Mouse (Mus musculus) embryonic facial prominence, embryonic 12.5 days (tissue): ENCODE results near the gene Cgas. TPM values are rescaled to one million over a fixed set of nuclear protein-coding genes. Genes with fewer than 3 reads are reported as not detected.

Experiments used
- ATAC-seq: fragments of 200-750 bp; cut with Nextera tagmentation; 2 replicates; pipeline ENCODE4 v1.8.0; 2017; ENCODE audit not compliant: insufficient number of reproducible peaks, insufficient read depth, low FRiP score, low TSS enrichment
- H3K27ac ChIP-seq: fragments of 300-500 bp; sonication (generic); 2 replicates; pipeline ENCODE4 v1.5.1; 2016; ENCODE audit warnings: mild to moderate bottlenecking
- H3K27me3 ChIP-seq: fragments of 300-500 bp; sonication (generic); 2 replicates; pipeline ENCODE4 v1.6.1; 2016; ENCODE audit warnings: mild to moderate bottlenecking, moderate library complexity
- H3K36me3 ChIP-seq: fragments of 300-500 bp; sonication (generic); 2 replicates; pipeline ENCODE4 v1.6.1; 2016; ENCODE audit warnings: mild to moderate bottlenecking
- H3K4me1 ChIP-seq: fragments of 300-500 bp; sonication (generic); 2 replicates; pipeline ENCODE4 v1.6.1; 2016
- H3K4me2 ChIP-seq: fragments of 300-500 bp; sonication (generic); replicated peaks from 2 replicates; pipeline ENCODE4 v1.6.1; 2016; ENCODE audit warnings: mild to moderate bottlenecking, moderate library complexity
- H3K4me3 ChIP-seq: fragments of 300-500 bp; sonication (generic); 2 replicates; pipeline ENCODE4 v1.5.1; 2016; ENCODE audit warnings: mild to moderate bottlenecking
- H3K9ac ChIP-seq: fragments of 300-500 bp; sonication (generic); 2 replicates; pipeline ENCODE4 v1.6.1; 2016; ENCODE audit warnings: mild to moderate bottlenecking, moderate library complexity
- H3K9me3 ChIP-seq: fragments of 300-500 bp; sonication (generic); 2 replicates; pipeline ENCODE4 v1.6.1; 2016; ENCODE audit warnings: mild to moderate bottlenecking, moderate library complexity
- WGBS: fragments of 180-500 bp; shearing (Covaris S2); methylation state at CpG from one replicate; pipeline ENCODE4 v1.1.7; 2016; 5-methylcytosine and 5-hydroxymethylcytosine counted together
- polyA plus RNA-seq: library from polyadenylated mRNA; unstranded; fragments of >200 nt; fragmentation: Nextera tagmentation; extraction: Ambion mirVana; gene quantifications from 2 replicates; pipeline ENCODE4 v1.2.1, GENCODE M21; 2016

Cgas gene
- polyA plus RNA-seq, 1 experiment from 2014 or later = 2.1 TPM

- Histone ChIP-seq H3K27me3 (peaks cover 3% of the 10 kb centered on the region; the same call in 1 of the 2 replicates), H3K9me3 (no peaks in the 10 kb centered on the region), H3K36me3 (no peaks in the 10 kb centered on the region), H3K4me1 (0 out of 2 replicates have a peak, but pooled peaks cover 6% of the 10 kb centered on the region), H3K4me3 (peak overlapping the region; percentile 32), H3K4me2 (peak overlapping the region; percentile 65), H3K27ac (no peak overlapping the region), H3K9ac (0 out of 2 replicates have a peak overlapping the region, but pooled peaks have one; percentile 27)
- 28% methylated on average over 27 of the region's 27 CpGs for WGBS
- no peak for ATAC-seq
Observed at GRCm38 (mm10) chr9:78427362-78427781, 15.7 kb downstream of the Cgas start.

- 88% methylated on average over 7 of the region's 7 CpGs for WGBS
Observed at GRCm38 (mm10) chr9:78401596-78401995, 41.4 kb downstream of the Cgas start.

GRCm38 (mm10) chr9:78400570-78400969, 42.5 kb downstream of the Cgas start:
- ATAC-seq = no peak
- WGBS = 79% methylated on average over 5 of the region's 5 CpGs
- H3K4me3 ChIP-seq = no peak overlapping the region

More at GRCm38 (mm10) chr9:78401596-78401995, 41.4 kb downstream of the Cgas start:
- Histone ChIP-seq H3K36me3 (no peaks in the 10 kb centered on the region), H3K27me3 (peaks cover 19% of the 10 kb centered on the region), H3K9ac (no peak overlapping the region), H3K4me1 (no peaks in the 10 kb centered on the region), H3K4me2 (no peak overlapping the region), H3K27ac (no peak overlapping the region), H3K9me3 (no peaks in the 10 kb centered on the region), H3K4me3 (no peak overlapping the region)
- ATAC-seq = no peak

GRCm38 (mm10) chr9:78396517-78396916, 46.5 kb downstream of the Cgas start:
- Histone ChIP-seq H3K4me1 (peaks cover 6% of the 10 kb centered on the region; the same call in 1 of the 2 replicates), H3K9me3 (no peaks in the 10 kb centered on the region), H3K4me2 (no peak overlapping the region), H3K4me3 (peak overlapping the region; percentile 39), H3K9ac (no peak overlapping the region), H3K27ac (no peak overlapping the region), H3K27me3 (peaks cover 58% of the 10 kb centered on the region), H3K36me3 (no peaks in the 10 kb centered on the region)
- WGBS = 62% methylated on average over 9 of the region's 9 CpGs
- ATAC-seq = no peak

More at GRCm38 (mm10) chr9:78400570-78400969, 42.5 kb downstream of the Cgas start:
- Histone ChIP-seq H3K9me3 (no peaks in the 10 kb centered on the region), H3K27me3 (peaks cover 29% of the 10 kb centered on the region), H3K4me2 (no peak overlapping the region), H3K27ac (no peak overlapping the region), H3K36me3 (no peaks in the 10 kb centered on the region), H3K9ac (no peak overlapping the region), H3K4me1 (peaks cover 6% of the 10 kb centered on the region; the same call in 1 of the 2 replicates)

GRCm38 (mm10) chr9:78395630-78396351, 47.2 kb downstream of the Cgas start, which contains the start of gene Ddx43:
Ddx43 (plus strand) TSS chr9:78395777.
- Histone ChIP-seq H3K9ac (no peak within 1 kb of the TSS; the same call in 1 of the 2 replicates), H3K4me3 (peak within 1 kb of the TSS; percentile 39), H3K4me2 (peak within 1 kb of the TSS; percentile 57), H3K36me3 (no peaks in the 10 kb centered on the region), H3K27me3 (peaks cover 58% of the 10 kb centered on the region), H3K9me3 (no peaks in the 10 kb centered on the region), H3K4me1 (peaks cover 6% of the 10 kb centered on the region; the same call in 1 of the 2 replicates), H3K27ac (no peak within 1 kb of the TSS)
- 4% methylated on average over 91 of the region's 93 CpGs for WGBS
- ATAC-seq = peak; percentile 84

- 42% methylated on average over 11 of the region's 11 CpGs for WGBS
- peak overlapping the region; percentile 57 for H3K4me2 ChIP-seq
- peak overlapping the region; percentile 39 for H3K4me3 ChIP-seq
- no peaks in the 10 kb centered on the region for H3K9me3 ChIP-seq
- no peak overlapping the region for H3K9ac ChIP-seq
- no peaks in the 10 kb centered on the region for H3K36me3 ChIP-seq
- H3K27me3 ChIP-seq = peaks cover 58% of the 10 kb centered on the region
- no peak overlapping the region for H3K27ac ChIP-seq
- ATAC-seq = no peak
- peaks cover 6% of the 10 kb centered on the region; the same call in 1 of the 2 replicates for H3K4me1 ChIP-seq
Observed at GRCm38 (mm10) chr9:78395244-78395629, 47.8 kb downstream of the Cgas start.

GRCm38 (mm10) chr9:78394602-78395001, 48.4 kb downstream of the Cgas start:
- peaks cover 6% of the 10 kb centered on the region; the same call in 1 of the 2 replicates for H3K4me1 ChIP-seq
- ATAC-seq = no peak
- H3K4me2 ChIP-seq = no peak overlapping the region
- H3K36me3 ChIP-seq = no peaks in the 10 kb centered on the region
- peaks cover 58% of the 10 kb centered on the region for H3K27me3 ChIP-seq
- H3K9me3 ChIP-seq = no peaks in the 10 kb centered on the region
- H3K4me3 ChIP-seq = no peak overlapping the region
- H3K9ac ChIP-seq = no peak overlapping the region
- H3K27ac ChIP-seq = no peak overlapping the region
- 77% methylated on average over 7 of the region's 7 CpGs for WGBS

GRCm38 (mm10) chr9:78393741-78394140, 49.3 kb downstream of the Cgas start:
- no peak for ATAC-seq
- Histone ChIP-seq H3K9me3 (no peaks in the 10 kb centered on the region), H3K27ac (no peak overlapping the region), H3K27me3 (peaks cover 58% of the 10 kb centered on the region), H3K9ac (no peak overlapping the region), H3K4me2 (no peak overlapping the region), H3K4me1 (peaks cover 6% of the 10 kb centered on the region; the same call in 1 of the 2 replicates), H3K4me3 (no peak overlapping the region), H3K36me3 (no peaks in the 10 kb centered on the region)
- 85% methylated on average over 10 of the region's 10 CpGs for WGBS

- Histone ChIP-seq H3K27me3 (peaks cover 23% of the 10 kb centered on the region), H3K4me3 (no peak overlapping the region), H3K27ac (no peak overlapping the region), H3K4me1 (no peaks in the 10 kb centered on the region), H3K4me2 (no peak overlapping the region), H3K36me3 (no peaks in the 10 kb centered on the region), H3K9me3 (no peaks in the 10 kb centered on the region), H3K9ac (no peak overlapping the region)
- WGBS = 61% methylated on average over 5 of the region's 5 CpGs
- ATAC-seq = no peak
Observed at GRCm38 (mm10) chr9:78389981-78390380, 53.1 kb downstream of the Cgas start.

GRCm38 (mm10) chr9:78386947-78387346, 56.1 kb downstream of the Cgas start:
- H3K9me3 ChIP-seq = no peaks in the 10 kb centered on the region
- H3K36me3 ChIP-seq = no peaks in the 10 kb centered on the region
- H3K4me3 ChIP-seq = no peak overlapping the region
- H3K27ac ChIP-seq = no peak overlapping the region
- no peak for ATAC-seq
- H3K27me3 ChIP-seq = no peaks in the 10 kb centered on the region
- H3K4me2 ChIP-seq = no peak overlapping the region
- no peak overlapping the region for H3K9ac ChIP-seq
- 83% methylated on average over 7 of the region's 7 CpGs for whole genome bisulfite sequencing
- H3K4me1 ChIP-seq = no peaks in the 10 kb centered on the region

GRCm38 (mm10) chr9:78385893-78386292, 57.1 kb downstream of the Cgas start:
- no peaks in the 10 kb centered on the region for H3K4me1 ChIP-seq
- H3K4me3 ChIP-seq = no peak overlapping the region
- H3K9me3 ChIP-seq = no peaks in the 10 kb centered on the region
- H3K27ac ChIP-seq = no peak overlapping the region
- 38% methylated on average over 3 of the region's 3 CpGs for WGBS
- no peak for ATAC-seq
- H3K4me2 ChIP-seq = no peak overlapping the region
- no peaks in the 10 kb centered on the region for H3K36me3 ChIP-seq
- no peak overlapping the region for H3K9ac ChIP-seq
- no peaks in the 10 kb centered on the region for H3K27me3 ChIP-seq
